Mouse (Mus musculus): ENCODE data around the gene Zfp940.

- no peak for TF ChIP-seq CTCF (IDR thresholded peaks at IDR 0.05; ENCODE audit: extremely low read depth, insufficient read depth, insufficient read length, insufficient replicate concordance)
- no peak for TF ChIP-seq POLR2A (IDR thresholded peaks at IDR 0.05; ENCODE audit: low read depth, low read length)
Observed at GRCm38 (mm10) chr7:29853219-29853842, at the start of gene Zfp940.
